Mouse (Mus musculus) CH12.LX (cell line): ENCODE data around the gene Fggy. TPM values are rescaled to one million over a fixed set of nuclear protein-coding genes. Genes with fewer than 3 reads are reported as not detected.

Experiments used
- DNase-seq: peaks from one replicate; pipeline ENCODE4 v3.0.0-alpha.2; 2013; ENCODE audit errors: extremely low read depth
- H3K27ac ChIP-seq: 2 replicates; pipeline ENCODE4 v1.5.1; 2012; ENCODE audit warnings: low read depth, mild to moderate bottlenecking, control low read depth, moderate library complexity; ENCODE audit not compliant: insufficient read depth
- H3K27me3 ChIP-seq: replicated peaks from 2 replicates; pipeline ENCODE3; 2012; ENCODE audit warnings: inconsistent platforms
- H3K36me3 ChIP-seq, 2 experiments: replicated peaks in 1 of 2; 2 replicates each; pipeline versions ENCODE3 to v1.6.1; 2012; ENCODE audit warnings: inconsistent platforms in 1 of 2, low read length in 1 of 2, mild to moderate bottlenecking in 1 of 2, mixed read lengths in 1 of 2, moderate library complexity in 1 of 2; ENCODE audit not compliant: control insufficient read depth in 1 of 2, insufficient read depth in 1 of 2
- H3K4me1 ChIP-seq, 2 experiments: 2 replicates each; pipeline ENCODE4 v1.6.1; 2012; ENCODE audit warnings: inconsistent platforms in 1 of 2, moderate library complexity in 1 of 2; ENCODE audit not compliant: insufficient read depth in 2 of 2, control insufficient read depth in 1 of 2
- H3K4me2 ChIP-seq: 2 replicates; pipeline ENCODE4 v1.6.1; 2012; ENCODE audit warnings: low read depth, mild to moderate bottlenecking, control low read depth; ENCODE audit not compliant: poor library complexity, insufficient read depth, severe bottlenecking
- H3K4me3 ChIP-seq, 3 experiments: fragments of 150-350 bp in 1 of 3; sonication (generic) in 1 of 3; replicated peaks in 1 of 3; 2 replicates each; pipeline versions ENCODE3 to v1.5.1; 2011 to 2012; ENCODE audit warnings: low read depth in 2 of 3, low read length in 2 of 3, mild to moderate bottlenecking in 2 of 3, moderate library complexity in 2 of 3, control low read depth in 1 of 3, improper control_type of control experiment in 1 of 3, inconsistent platforms in 1 of 3, mixed read lengths in 1 of 3; ENCODE audit not compliant: poor library complexity in 1 of 3
- H3K79me2 ChIP-seq: replicated peaks from 2 replicates; pipeline ENCODE4 v1.6.1; 2012; ENCODE audit warnings: mild to moderate bottlenecking, moderate library complexity; ENCODE audit not compliant: control insufficient read depth, poor library complexity, insufficient read depth, severe bottlenecking; ENCODE audit errors: extremely low read depth
- H3K9ac ChIP-seq: 2 replicates; pipeline ENCODE4 v1.6.1; 2012; ENCODE audit warnings: low read depth, mild to moderate bottlenecking, control low read depth, moderate library complexity; ENCODE audit not compliant: insufficient read depth
- H3K9me3 ChIP-seq: replicated peaks from 2 replicates; pipeline ENCODE3; 2012; ENCODE audit warnings: low read length, inconsistent platforms, mixed read lengths
- CTCF ChIP-seq, 2 experiments: IDR thresholded peaks in 1 of 2; conservative IDR thresholded peaks in 1 of 2; 2 replicates each; pipeline ENCODE4 v1.5.1; 2011 to 2012; ENCODE audit warnings: low read depth in 2 of 2, low read length in 2 of 2, improper control_type of control experiment in 1 of 2, inconsistent platforms in 1 of 2, mild to moderate bottlenecking in 1 of 2, moderate library complexity in 1 of 2
- E2F4 ChIP-seq: IDR thresholded peaks from 2 replicates; pipeline ENCODE4 v1.6.1; 2011; ENCODE audit warnings: low read depth, low read length, improper control_type of control experiment; ENCODE audit not compliant: insufficient replicate concordance
- EP300 ChIP-seq: IDR thresholded peaks from 2 replicates; pipeline ENCODE4 v1.6.1; 2011; ENCODE audit warnings: low read length, improper control_type of control experiment
- JUN ChIP-seq: IDR thresholded peaks from 2 replicates; pipeline ENCODE4 v1.6.1; 2011; ENCODE audit warnings: low read depth, mild to moderate bottlenecking, low read length, improper control_type of control experiment, moderate library complexity; ENCODE audit not compliant: insufficient read depth
- MAZ ChIP-seq: IDR thresholded peaks from 2 replicates; pipeline ENCODE4 v1.6.1; 2012; ENCODE audit warnings: low read depth, mild to moderate bottlenecking, inconsistent platforms, low read length, improper control_type of control experiment, moderate library complexity
- MXI1 ChIP-seq: IDR thresholded peaks from 2 replicates; pipeline ENCODE4 v1.6.1; 2011; ENCODE audit warnings: mild to moderate bottlenecking, low read depth, low read length, improper control_type of control experiment
- PAX5 ChIP-seq: IDR thresholded peaks from 2 replicates; pipeline ENCODE4 v1.6.1; 2012; ENCODE audit warnings: low read length, inconsistent platforms, mixed read lengths
- POLR2A ChIP-seq: IDR thresholded peaks from 2 replicates; pipeline ENCODE4 v1.6.1; 2011; ENCODE audit warnings: low read depth, mild to moderate bottlenecking, improper control_type of control experiment, low read length
- POLR2AphosphoS2 ChIP-seq: IDR thresholded peaks from 2 replicates; pipeline ENCODE4 v1.6.1; 2011; ENCODE audit warnings: low read depth, low read length, improper control_type of control experiment
- RCOR1 ChIP-seq: conservative IDR thresholded peaks from 2 replicates; pipeline ENCODE4 v1.6.1; 2012; ENCODE audit warnings: low read depth, mild to moderate bottlenecking, inconsistent platforms, low read length, improper control_type of control experiment
- SMC3 ChIP-seq: IDR thresholded peaks from 2 replicates; pipeline ENCODE4 v1.6.1; 2011; ENCODE audit warnings: low read depth, low read length, improper control_type of control experiment
- TCF12 ChIP-seq: IDR thresholded peaks from 2 replicates; pipeline ENCODE4 v1.6.1; 2014; ENCODE audit warnings: low read depth, mild to moderate bottlenecking, inconsistent platforms, low read length, improper control_type of control experiment
- UBTF ChIP-seq: IDR thresholded peaks from 2 replicates; pipeline ENCODE4 v1.6.1; 2012; ENCODE audit warnings: low read depth, mild to moderate bottlenecking, inconsistent platforms, low read length, improper control_type of control experiment, moderate library complexity
- USF2 ChIP-seq: conservative IDR thresholded peaks from 2 replicates; pipeline ENCODE4 v1.6.1; 2011; ENCODE audit warnings: low read depth, low read length, improper control_type of control experiment
- ZMIZ1 ChIP-seq: IDR thresholded peaks from 2 replicates; pipeline ENCODE4 v1.6.1; 2012; ENCODE audit warnings: low read depth, mild to moderate bottlenecking, inconsistent platforms, low read length, improper control_type of control experiment
- dilution Hi-C: fragments of 300-500 bp; cut with MboI; formaldehyde crosslinking; loops from 2 replicates; pipeline ENCODE4 v1.14.3; 2020; ENCODE audit warnings: low sequenced_read_pairs; ENCODE audit not compliant: extremely low pct_unique_long_range_greater_than_20kb, extremely low pct_ligation_motif_present
- in situ Hi-C: fragments of 300-500 bp; cut with MboI; formaldehyde crosslinking; loops from 3 replicates; pipeline ENCODE4 v1.14.3; 2019; ENCODE audit warnings: low sequenced_read_pairs, low pct_ligation_motif_present, low pct_unique_long_range_greater_than_20kb, mixed read lengths
- polyA plus RNA-seq: library from polyadenylated mRNA; unstranded; fragments of >175 nt; gene quantifications from 2 replicates; pipeline ENCODE4 v1.2.1, GENCODE M21; 2012; ENCODE audit warnings: low read depth; ENCODE audit not compliant: insufficient read length
- total RNA-seq, 2 experiments: library from RNA; depleted of rRNA; stranded (reverse); fragments of 300-350 nt in 1 of 2; fragments of >200 nt in 1 of 2; gene quantifications; 2 replicates each; pipeline ENCODE4 v1.2.3; 2012 to 2014

Fggy gene
- total and polyA plus RNA-seq, 3 experiments: 6.2 to 7.5 (median 6.9) TPM

DNA sequence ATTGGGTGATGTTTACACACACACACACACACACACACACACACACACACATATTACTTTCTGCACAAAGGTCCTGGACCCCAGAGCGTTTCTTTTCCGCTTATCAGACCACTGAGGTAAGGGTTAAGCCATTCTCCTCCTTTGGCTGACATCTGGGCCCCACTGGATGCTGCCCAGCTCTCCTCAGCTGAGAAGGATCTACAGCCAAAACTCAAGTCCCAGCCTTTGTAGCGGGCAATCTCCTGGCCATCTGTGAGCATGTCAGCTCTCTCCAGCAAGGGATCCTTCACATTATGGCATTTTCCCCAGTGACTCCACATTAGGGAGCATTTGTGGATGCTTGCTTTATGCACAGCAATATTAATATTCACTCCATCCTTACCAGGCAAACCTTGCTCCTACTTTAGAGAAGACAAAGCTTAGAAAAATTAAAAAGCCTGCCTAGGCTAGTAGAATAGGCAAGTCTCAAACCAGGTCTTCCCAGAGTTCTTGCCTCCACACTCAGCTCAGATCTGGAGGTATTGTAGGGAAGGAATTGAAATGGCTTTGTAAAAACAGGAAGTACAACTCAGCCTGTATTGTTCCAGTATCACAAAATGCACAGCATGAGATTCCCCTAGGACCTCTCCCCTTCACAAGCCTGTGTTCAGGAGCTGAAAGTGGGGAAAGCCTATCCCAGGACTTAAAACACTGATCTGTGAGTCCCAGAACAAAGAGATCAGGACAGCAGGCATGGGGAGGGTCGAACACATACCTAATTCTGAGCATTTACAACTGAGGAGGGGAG is 342.8 kb downstream of the Fggy start:
- TF ChIP-seq ZMIZ1: no peak
- no peak for TF ChIP-seq EP300
- no peak for TF ChIP-seq CTCF (conservative IDR thresholded peaks at IDR 0.05 in 1 of 2, IDR thresholded peaks at IDR 0.05 in 1 of 2; ENCODE audit: low read depth in 2 of 2, low read length in 2 of 2)
- no peak for TF ChIP-seq E2F4
- no peak for TF ChIP-seq RCOR1
- no peak for TF ChIP-seq JUN
- TF ChIP-seq TCF12: no peak
- no peak for TF ChIP-seq PAX5
- TF ChIP-seq, all 38 proteins: peak for 0
- Histone ChIP-seq H3K4me2 (no peak overlapping the region), H3K79me2 (no peaks in the 10 kb centered on the region), H3K4me3 (no peak overlapping the region), H3K9me3 (no peaks in the 10 kb centered on the region), H3K4me1 (peaks cover 0 to 2% of the 10 kb centered on the region in 2 experiments; a peak in 1 of 4 replicates), H3K9ac (no peak overlapping the region), H3K27ac (no peak overlapping the region), H3K27me3 (no peaks in the 10 kb centered on the region), H3K36me3 (no peaks in the 10 kb centered on the region)
- DNase-seq: no peak
- dilution Hi-C loops (no loop called here), in situ Hi-C loops (no loop called here)

GRCm38 (mm10) chr4:95900815-95901214 is 343.5 kb downstream of the Fggy start:
- dilution Hi-C loops: no loop called here
- H3K36me3 ChIP-seq: no peaks in the 10 kb centered on the region
- no peaks in the 10 kb centered on the region for H3K79me2 ChIP-seq
- H3K4me2 ChIP-seq: no peak overlapping the region
- H3K9ac ChIP-seq: no peak overlapping the region
- H3K9me3 ChIP-seq: no peaks in the 10 kb centered on the region
- TF ChIP-seq EP300 (no peak), MXI1 (no peak), POLR2AphosphoS2 (no peak), MAZ (no peak), RCOR1 (no peak), SMC3 (no peak), UBTF (no peak), USF2 (no peak), POLR2A (no peak)
- TF ChIP-seq, all 38 proteins: peak for 0
- no peak for DNase-seq
- Histone ChIP-seq H3K27ac (no peak overlapping the region), H3K4me1 (peaks cover 0 to 2% of the 10 kb centered on the region in 2 experiments; a peak in 1 of 4 replicates), H3K4me3 (no peak overlapping the region), H3K27me3 (no peaks in the 10 kb centered on the region)
- in situ Hi-C loops: no loop called here
